Mouse (Mus musculus): Measurements from ENCODE around the gene Rbfox1. TPM values are rescaled to one million over a fixed set of nuclear protein-coding genes. Genes with fewer than 3 reads are reported as not detected.

Gene Rbfox1
- polyA plus RNA-seq, 1 experiment from 2014 or later, result 2.2 TPM

DNA sequence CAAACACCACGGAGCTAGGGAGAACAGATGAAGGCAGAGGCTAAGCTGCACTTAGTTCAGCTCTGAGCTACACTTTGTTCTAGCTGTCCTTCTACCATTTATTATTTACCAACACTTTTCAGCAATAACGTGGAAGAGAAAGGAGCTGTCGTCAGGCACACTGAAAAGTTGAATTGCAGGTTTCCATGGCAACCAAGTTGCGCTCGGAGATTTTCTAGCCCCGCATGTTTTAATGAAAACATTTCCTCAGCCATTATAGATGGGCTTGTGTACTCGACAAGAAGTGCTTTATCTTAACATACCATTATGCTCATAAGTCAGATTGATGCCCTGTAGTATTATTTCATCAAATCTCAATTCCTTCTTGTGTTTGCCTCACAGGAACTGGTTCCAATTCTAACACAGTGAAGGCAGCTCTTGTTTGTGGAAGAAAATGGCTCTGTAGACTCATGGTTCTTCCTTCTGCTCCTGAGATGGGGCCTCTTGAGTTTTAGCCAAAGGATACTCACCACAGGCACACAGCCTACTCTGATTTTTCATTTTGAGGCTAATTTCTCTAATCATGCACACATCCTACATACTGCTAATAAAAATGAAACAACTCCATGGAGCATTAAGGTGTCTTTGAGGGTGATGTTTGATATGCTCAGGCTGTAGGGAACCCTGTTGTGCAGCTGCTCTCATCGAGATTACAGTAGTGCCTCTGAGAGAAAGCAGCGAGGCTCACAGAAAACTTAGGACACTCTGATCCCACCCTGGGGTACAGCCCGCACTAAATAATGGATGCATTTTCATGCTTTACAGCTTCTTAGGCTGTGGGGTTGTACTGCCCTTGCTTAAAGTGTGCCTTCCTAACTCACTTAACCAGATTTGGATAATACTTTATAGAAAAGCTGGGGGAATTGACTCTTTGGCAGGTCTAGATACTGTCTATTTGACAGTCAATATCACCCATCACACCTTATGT lies 107.2 kb downstream of the Rbfox1 start:
- Histone ChIP-seq H3K9ac (no peak overlapping the region), H3K27me3 (replicated peaks) (no peaks in the 10 kb centered on the region), H3K4me2 (no peak overlapping the region), H3K4me3 (no peak overlapping the region), H3K27ac (ENCODE audit: poor library complexity, severe bottlenecking) (no peak overlapping the region), H3K36me3 (no peaks in the 10 kb centered on the region), H3K4me1 (replicated peaks) (no peaks in the 10 kb centered on the region), H3K9me3 (replicated peaks) (no peaks in the 10 kb centered on the region)
- 67% methylated on average over 10 of the region's 10 CpGs for WGBS
- ATAC-seq (ENCODE audit: insufficient number of reproducible peaks, low FRiP score), result no peak

DNA sequence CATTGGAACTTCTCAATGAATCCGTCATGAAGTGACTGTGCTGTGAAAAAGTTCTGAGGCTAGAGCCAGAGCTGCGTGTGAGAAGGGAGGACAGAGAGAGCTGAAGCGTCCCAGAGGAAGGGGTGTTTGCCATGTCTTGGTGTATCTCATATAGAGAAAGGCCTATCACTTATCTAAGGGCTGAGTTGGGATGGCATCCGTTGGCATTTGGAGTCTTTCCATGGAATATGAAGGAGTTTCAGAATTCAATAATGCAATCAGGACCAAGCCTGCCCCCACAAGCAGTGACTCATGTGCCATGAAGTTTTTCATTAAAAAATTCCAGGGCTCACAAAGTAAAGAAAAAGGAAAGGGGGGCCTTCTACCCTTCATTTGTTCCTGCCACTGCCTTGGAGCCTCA lies 112.0 kb downstream of the Rbfox1 start:
- no peak overlapping the region for H3K27ac ChIP-seq (ENCODE audit: poor library complexity, severe bottlenecking)
- H3K9me3 ChIP-seq (replicated peaks), result no peaks in the 10 kb centered on the region
- no peak overlapping the region for H3K4me3 ChIP-seq
- H3K4me1 ChIP-seq (replicated peaks), result no peaks in the 10 kb centered on the region
- H3K27me3 ChIP-seq (replicated peaks), result no peaks in the 10 kb centered on the region
- H3K4me2 ChIP-seq, result no peak overlapping the region
- ATAC-seq (ENCODE audit: insufficient number of reproducible peaks, low FRiP score), result no peak
- 48% methylated on average over 4 of the region's 4 CpGs for WGBS
- H3K36me3 ChIP-seq, result no peaks in the 10 kb centered on the region
- H3K9ac ChIP-seq, result no peak overlapping the region

DNA sequence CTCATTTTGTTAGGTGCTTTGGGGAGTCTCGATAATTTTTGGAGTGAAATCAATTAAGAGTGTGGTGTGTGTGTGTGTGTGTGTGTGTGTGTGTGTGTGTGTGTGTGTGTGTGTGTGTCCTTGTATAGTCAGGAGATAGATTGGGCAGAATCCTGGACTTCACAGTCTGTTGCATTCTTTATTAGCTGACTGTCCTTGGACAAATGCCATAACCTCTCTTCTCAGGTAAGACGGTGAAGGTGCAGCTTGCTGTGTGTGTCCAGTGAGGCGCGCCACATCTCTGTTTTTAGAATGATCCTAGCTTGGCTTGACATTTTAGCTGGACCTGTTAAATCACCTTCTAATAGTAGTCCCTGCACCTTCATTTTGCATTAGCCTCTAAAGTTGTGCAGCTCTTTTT lies 112.5 kb downstream of the Rbfox1 start:
- no peaks in the 10 kb centered on the region for H3K27me3 ChIP-seq (replicated peaks)

GRCm38 (mm10) chr16:6000016-6000415 lies 114.9 kb downstream of the Rbfox1 start:
- Histone ChIP-seq H3K4me3 (no peak overlapping the region), H3K9me3 (replicated peaks) (no peaks in the 10 kb centered on the region), H3K9ac (no peak overlapping the region), H3K27ac (ENCODE audit: poor library complexity, severe bottlenecking) (no peak overlapping the region), H3K36me3 (no peaks in the 10 kb centered on the region), H3K27me3 (replicated peaks) (no peaks in the 10 kb centered on the region), H3K4me2 (no peak overlapping the region), H3K4me1 (replicated peaks) (no peaks in the 10 kb centered on the region)
- no peak for ATAC-seq (ENCODE audit: insufficient number of reproducible peaks, low FRiP score)
- WGBS, result 43% methylated on average over 1 of the region's 1 CpGs

More for the DNA sequence above, 112.5 kb downstream of the Rbfox1 start:
- H3K4me1 ChIP-seq (replicated peaks), result no peaks in the 10 kb centered on the region
- H3K9ac ChIP-seq, result no peak overlapping the region
- no peak for ATAC-seq (ENCODE audit: insufficient number of reproducible peaks, low FRiP score)
- no peak overlapping the region for H3K4me2 ChIP-seq
- no peak overlapping the region for H3K27ac ChIP-seq (ENCODE audit: poor library complexity, severe bottlenecking)
- H3K9me3 ChIP-seq (replicated peaks), result no peaks in the 10 kb centered on the region
- H3K36me3 ChIP-seq, result no peaks in the 10 kb centered on the region
- H3K4me3 ChIP-seq, result no peak overlapping the region
- WGBS, result 87% methylated on average over 4 of the region's 4 CpGs

DNA sequence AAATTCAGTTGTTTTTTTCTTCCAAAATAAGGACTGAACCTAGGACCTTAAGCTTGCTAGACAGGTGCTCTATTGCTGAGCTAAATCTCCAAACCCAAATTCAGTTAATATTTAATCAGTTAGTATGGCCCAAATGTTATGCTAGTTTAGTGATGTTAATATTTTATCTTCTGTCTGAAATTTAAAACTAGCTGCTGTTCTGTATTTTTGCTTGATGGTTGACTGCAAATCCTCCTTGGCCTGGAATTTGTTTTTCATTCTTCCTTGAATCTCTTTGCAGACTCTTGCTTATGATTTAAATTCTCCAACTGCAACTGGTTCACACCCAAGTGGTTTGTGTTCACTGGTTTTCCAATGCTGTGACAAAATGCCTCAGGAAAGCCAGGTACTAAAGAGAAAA lies 121.8 kb downstream of the Rbfox1 start:
- no peak overlapping the region for H3K4me2 ChIP-seq
- ATAC-seq (ENCODE audit: insufficient number of reproducible peaks, low FRiP score), result no peak
- no peak overlapping the region for H3K9ac ChIP-seq
- 0 out of 2 replicates have a peak, but pooled peaks cover 2% of the 10 kb centered on the region for H3K27me3 ChIP-seq (replicated peaks)
- H3K36me3 ChIP-seq, result no peaks in the 10 kb centered on the region
- H3K9me3 ChIP-seq (replicated peaks), result no peaks in the 10 kb centered on the region
- H3K27ac ChIP-seq (ENCODE audit: poor library complexity, severe bottlenecking), result no peak overlapping the region
- no peaks in the 10 kb centered on the region for H3K4me1 ChIP-seq (replicated peaks)
- no peak overlapping the region for H3K4me3 ChIP-seq

- H3K27ac ChIP-seq (ENCODE audit: poor library complexity, severe bottlenecking), result no peak overlapping the region
- no peaks in the 10 kb centered on the region for H3K27me3 ChIP-seq (replicated peaks)
- no peaks in the 10 kb centered on the region for H3K4me1 ChIP-seq (replicated peaks)
- H3K36me3 ChIP-seq, result no peaks in the 10 kb centered on the region
- no peak overlapping the region for H3K9ac ChIP-seq
- ATAC-seq (ENCODE audit: insufficient number of reproducible peaks, low FRiP score), result no peak
- 80% methylated on average over 3 of the region's 3 CpGs for WGBS
- H3K4me3 ChIP-seq, result no peak overlapping the region
- H3K4me2 ChIP-seq, result no peak overlapping the region
- no peaks in the 10 kb centered on the region for H3K9me3 ChIP-seq (replicated peaks)
Measured at GRCm38 (mm10) chr16:6012853-6013252, 127.7 kb downstream of the Rbfox1 start.

DNA sequence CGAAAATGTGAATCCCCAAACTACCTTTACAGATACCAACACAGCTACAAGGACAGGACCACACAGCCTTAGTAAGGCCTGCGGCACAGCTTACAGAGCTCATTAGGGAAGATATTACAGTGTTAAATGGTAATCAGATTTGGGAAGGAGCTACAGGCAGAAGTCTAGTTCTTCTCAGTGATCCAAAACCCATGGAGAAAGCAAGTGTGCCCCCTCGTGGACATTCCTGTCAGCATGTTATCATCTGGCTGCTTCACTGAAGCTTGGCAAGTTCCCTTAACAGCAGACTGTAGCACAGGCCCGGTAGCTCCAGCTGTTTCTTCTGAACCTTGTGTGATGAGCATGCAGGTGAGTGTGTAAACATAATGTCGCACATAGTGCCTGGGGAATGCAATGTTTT lies 133.5 kb downstream of the Rbfox1 start:
- no peak overlapping the region for H3K27ac ChIP-seq (ENCODE audit: poor library complexity, severe bottlenecking)
- ATAC-seq (ENCODE audit: insufficient number of reproducible peaks, low FRiP score), result no peak
- H3K9me3 ChIP-seq (replicated peaks), result no peaks in the 10 kb centered on the region
- H3K9ac ChIP-seq, result no peak overlapping the region
- no peak overlapping the region for H3K4me3 ChIP-seq
- no peaks in the 10 kb centered on the region for H3K36me3 ChIP-seq
- no peaks in the 10 kb centered on the region; the same call in 1 of the 2 replicates for H3K4me1 ChIP-seq (replicated peaks)
- H3K27me3 ChIP-seq (replicated peaks), result no peaks in the 10 kb centered on the region
- H3K4me2 ChIP-seq, result no peak overlapping the region
- 30% methylated on average over 5 of the region's 5 CpGs for WGBS

GRCm38 (mm10) chr16:6019361-6019760 lies 134.2 kb downstream of the Rbfox1 start:
- no peak overlapping the region for H3K9ac ChIP-seq
- H3K27ac ChIP-seq (ENCODE audit: poor library complexity, severe bottlenecking), result no peak overlapping the region
- H3K9me3 ChIP-seq (replicated peaks), result no peaks in the 10 kb centered on the region
- H3K4me3 ChIP-seq, result no peak overlapping the region
- no peak overlapping the region for H3K4me2 ChIP-seq
- WGBS, result 17% methylated on average over 1 of the region's 1 CpGs
- no peaks in the 10 kb centered on the region for H3K36me3 ChIP-seq
- ATAC-seq (ENCODE audit: insufficient number of reproducible peaks, low FRiP score), result no peak
- H3K27me3 ChIP-seq (replicated peaks), result no peaks in the 10 kb centered on the region
- H3K4me1 ChIP-seq (replicated peaks), result no peaks in the 10 kb centered on the region; the same call in 1 of the 2 replicates

DNA sequence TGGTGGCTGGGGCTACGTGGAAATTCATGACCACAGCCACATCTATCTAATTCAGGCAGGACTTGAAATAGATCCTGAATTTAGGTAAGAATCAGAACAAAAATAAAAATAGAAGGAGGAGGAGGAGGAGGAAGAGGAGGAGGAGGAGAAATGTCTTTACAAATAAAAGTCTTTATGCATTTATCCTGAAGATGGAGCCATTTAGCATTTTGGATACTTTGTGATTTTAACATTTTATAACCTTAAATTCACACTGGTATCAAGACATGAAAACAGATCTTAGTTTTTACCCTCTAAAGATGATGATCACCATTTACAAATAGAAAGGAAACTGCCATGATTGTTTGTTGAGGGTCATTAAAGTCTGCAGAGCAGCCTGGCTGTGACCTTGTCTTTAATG lies 146.1 kb downstream of the Rbfox1 start:
- no peak overlapping the region for H3K27ac ChIP-seq (ENCODE audit: poor library complexity, severe bottlenecking)
- no peaks in the 10 kb centered on the region for H3K9me3 ChIP-seq (replicated peaks)
- no peak overlapping the region for H3K9ac ChIP-seq
- WGBS, result 82% methylated on average over 1 of the region's 1 CpGs
- no peak for ATAC-seq (ENCODE audit: insufficient number of reproducible peaks, low FRiP score)
- H3K4me3 ChIP-seq, result no peak overlapping the region
- no peaks in the 10 kb centered on the region for H3K36me3 ChIP-seq
- H3K27me3 ChIP-seq (replicated peaks), result 0 out of 2 replicates have a peak, but pooled peaks cover 4% of the 10 kb centered on the region
- no peaks in the 10 kb centered on the region for H3K4me1 ChIP-seq (replicated peaks)
- no peak overlapping the region for H3K4me2 ChIP-seq

- 88% methylated on average over 7 of the region's 7 CpGs for WGBS
- no peak overlapping the region for H3K9ac ChIP-seq
Measured at GRCm38 (mm10) chr16:6032563-6032962, 147.4 kb downstream of the Rbfox1 start.

GRCm38 (mm10) chr16:6034876-6035275 lies 149.7 kb downstream of the Rbfox1 start:
- no peaks in the 10 kb centered on the region for H3K4me1 ChIP-seq (replicated peaks)
- no peak for ATAC-seq (ENCODE audit: insufficient number of reproducible peaks, low FRiP score)
- H3K27ac ChIP-seq (ENCODE audit: poor library complexity, severe bottlenecking), result no peak overlapping the region
- no peak overlapping the region for H3K4me2 ChIP-seq
- no peaks in the 10 kb centered on the region for H3K36me3 ChIP-seq
- 82% methylated on average over 3 of the region's 3 CpGs for WGBS
- no peak overlapping the region for H3K9ac ChIP-seq
- 0 out of 2 replicates have a peak, but pooled peaks cover 4% of the 10 kb centered on the region for H3K27me3 ChIP-seq (replicated peaks)
- no peak overlapping the region for H3K4me3 ChIP-seq
- H3K9me3 ChIP-seq (replicated peaks), result no peaks in the 10 kb centered on the region

More at GRCm38 (mm10) chr16:6032563-6032962, 147.4 kb downstream of the Rbfox1 start:
- H3K27ac ChIP-seq (ENCODE audit: poor library complexity, severe bottlenecking), result no peak overlapping the region
- no peaks in the 10 kb centered on the region for H3K36me3 ChIP-seq
- no peak overlapping the region for H3K4me3 ChIP-seq
- no peaks in the 10 kb centered on the region for H3K4me1 ChIP-seq (replicated peaks)
- H3K27me3 ChIP-seq (replicated peaks), result 0 out of 2 replicates have a peak, but pooled peaks cover 4% of the 10 kb centered on the region
- H3K4me2 ChIP-seq, result no peak overlapping the region
- no peaks in the 10 kb centered on the region for H3K9me3 ChIP-seq (replicated peaks)
- no peak for ATAC-seq (ENCODE audit: insufficient number of reproducible peaks, low FRiP score)
